7 mouse cellular contexts compared by ENCODE assay signal in genomic region chr3:114904633-114905423, GRCm38 (mm10). TPM values are rescaled to one million over a fixed set of nuclear protein-coding genes. Genes with fewer than 3 reads are reported as not detected.
DNase-seq lines count a peak whose midpoint lies in the region; ATAC-seq lines count a peak whose summit lies in the region.

No protein-coding gene starts in this region.

- H3K36me3 ChIP-seq in megakaryocyte, embryonic 14.5 days (replicated peaks; ENCODE audit: low read length), result no peaks in the 10 kb centered on the region
- no peaks in the 10 kb centered on the region for H3K36me3 ChIP-seq in hindbrain, embryonic 14.5 days (replicated peaks; ENCODE audit: control insufficient read depth, insufficient read depth)
- H3K36me3 ChIP-seq in neural tube, embryonic 11.5 days (ENCODE audit: control insufficient read depth, insufficient read depth, low read length), result no peaks in the 10 kb centered on the region

- H3K27me3 ChIP-seq in megakaryocyte, embryonic 14.5 days (replicated peaks), result peaks cover 4% of the 10 kb centered on the region
- no peaks in the 10 kb centered on the region for H3K27me3 ChIP-seq in hindbrain, embryonic 14.5 days (ENCODE audit: control insufficient read depth, insufficient read depth, low read length)
- H3K27me3 ChIP-seq in neural tube, embryonic 11.5 days (ENCODE audit: control insufficient read depth, insufficient read depth, low read length), result no peaks in the 10 kb centered on the region

- peak; percentile 33 for DNase-seq in embryo, embryonic 10 days (ENCODE audit: low spot score)
- peak; percentile 54 for DNase-seq in hindbrain, embryonic 14.5 days (ENCODE audit: low spot score)
- DNase-seq in neural tube, embryonic 11.5 days (ENCODE audit: low spot score), result peak; percentile 25
- DNase-seq in MN1 (ENCODE audit: low spot score), result no peak
- no peak for DNase-seq in spleen, postnatal 36 days (ENCODE audit: low spot score in 2 of 2)

- peak overlapping the region; percentile 76 for H3K27ac ChIP-seq in hindbrain, embryonic 14.5 days
- H3K27ac ChIP-seq in neural tube, embryonic 11.5 days (ENCODE audit: low read depth, low read length), result no peak overlapping the region

- no peak for ATAC-seq in megakaryocyte, adult 5-6 weeks (ENCODE audit: poor library complexity, severe bottlenecking)
- peak; percentile 43; the same call in 1 of the 2 replicates for ATAC-seq in hindbrain, embryonic 14.5 days (ENCODE audit: low FRiP score)
- ATAC-seq in neural tube, embryonic 11.5 days (ENCODE audit: insufficient read depth, low FRiP score, low TSS enrichment), result peak; percentile 31

- 17% methylated on average over 16 of the region's 16 CpGs for WGBS in hindbrain, embryonic 14.5 days
- WGBS in neural tube, embryonic 11.5 days, result 17% methylated on average over 16 of the region's 16 CpGs

- H3K4me2 ChIP-seq in hindbrain, embryonic 14.5 days (replicated peaks), result peak overlapping the region; percentile 61
- peak overlapping the region; percentile 72 for H3K4me2 ChIP-seq in neural tube, embryonic 11.5 days (ENCODE audit: low read depth)

- no peaks in the 10 kb centered on the region for H3K9me3 ChIP-seq in megakaryocyte, embryonic 14.5 days
- no peaks in the 10 kb centered on the region for H3K9me3 ChIP-seq in hindbrain, embryonic 14.5 days (ENCODE audit: control insufficient read depth, low read length)
- H3K9me3 ChIP-seq in neural tube, embryonic 11.5 days (ENCODE audit: control insufficient read depth, low read length), result no peaks in the 10 kb centered on the region

- H3K9ac ChIP-seq in hindbrain, embryonic 14.5 days, result peak overlapping the region; percentile 66
- H3K9ac ChIP-seq in neural tube, embryonic 11.5 days (ENCODE audit: low read length), result peak overlapping the region; percentile 29

- H3K4me3 ChIP-seq in megakaryocyte, embryonic 14.5 days (replicated peaks), result peak overlapping the region; percentile 89
- peak overlapping the region; percentile 48 for H3K4me3 ChIP-seq in hindbrain, embryonic 14.5 days (replicated peaks; ENCODE audit: low read length)
- peak overlapping the region; percentile 32 for H3K4me3 ChIP-seq in neural tube, embryonic 11.5 days (ENCODE audit: low read depth, low read length)

- peaks cover 15% of the 10 kb centered on the region for H3K4me1 ChIP-seq in megakaryocyte, embryonic 14.5 days
- H3K4me1 ChIP-seq in hindbrain, embryonic 14.5 days (replicated peaks; ENCODE audit: control insufficient read depth, insufficient read depth, low read length), result no peaks in the 10 kb centered on the region
- H3K4me1 ChIP-seq in neural tube, embryonic 11.5 days (ENCODE audit: control insufficient read depth, insufficient read depth, low read length), result no peaks in the 10 kb centered on the region; the same call in 1 of the 2 replicates

RNA-seq across cellular contexts. Expression of gene Olfm3, which starts 0.9 kb away (rescaled TPM):
- polyA plus RNA-seq in megakaryocyte, embryonic 14.5 days (2012; ENCODE audit: insufficient read depth, low replicate concordance), result not detected in 2 replicates
- not detected in 2 replicates for total RNA-seq in megakaryocyte, adult 5-6 weeks (2015)
- not detected in 2 replicates for total RNA-seq in megakaryocyte, adult 5-6 weeks (2017)
- 25.6 and 32.1 TPM in 2 replicates for polyA plus RNA-seq in hindbrain, embryonic 14.5 days (2014; fragmentation: Nextera tagmentation; extraction: Ambion mirVana)
- 1.4 and 1.8 TPM in 2 replicates for polyA plus RNA-seq in neural tube, embryonic 11.5 days (2014; fragmentation: Nextera tagmentation; extraction: Ambion mirVana)

Comparison
In these comparisons a context has a peak if more than half of its experiments do, and no peak if none do; other contexts are left out.
1. H3K4me3 ChIP-seq: peak in every context shown above with its lines; median percentile 89 in megakaryocyte, embryonic 14.5 days; 48 in hindbrain, embryonic 14.5 days; 32 in neural tube, embryonic 11.5 days.
2. DNase-seq: peak in embryo, embryonic 10 days (single experiment), hindbrain, embryonic 14.5 days (single experiment) and neural tube, embryonic 11.5 days (single experiment); none in MN1 (single experiment) and spleen, postnatal 36 days (0 of 2).